ENCODE assay signal across 11 mouse cellular contexts in the genomic region with DNA sequence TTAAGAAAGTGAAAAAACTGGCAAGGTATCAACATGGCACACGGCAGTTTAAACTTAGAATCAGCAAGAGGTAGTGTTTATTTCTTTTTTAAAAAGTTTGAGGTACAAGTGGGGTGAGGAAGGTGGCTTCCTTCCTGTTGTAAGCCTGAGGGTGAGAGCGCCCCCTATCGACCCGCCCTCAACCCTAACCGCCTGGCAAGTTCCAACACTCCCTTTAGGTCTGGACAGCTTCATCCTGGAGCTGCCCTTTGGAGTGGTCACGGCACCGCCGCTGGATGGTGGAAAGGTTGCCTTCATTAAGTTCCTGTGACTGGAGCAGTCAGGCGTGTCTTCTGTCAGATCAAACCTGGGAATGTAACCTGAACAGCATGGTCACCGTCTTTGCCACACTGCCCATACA. TPM values are rescaled to one million over a fixed set of nuclear protein-coding genes. Genes with fewer than 3 reads are reported as not detected.
A peak's percentile ranks its signal among the peaks of the same experiment; 100 is the strongest.
DNase-seq lines count a peak whose midpoint lies in the region; ATAC-seq and TF ChIP-seq lines count a peak whose summit lies in the region.
"Had no signal": no experiment of that assay in that cellular context is flagged by ENCODE, and none has a peak within 500 bp of the region (broad histone marks: within the 10 kb centered on the region; RNA-seq: fewer than 3 reads in every experiment).

No protein-coding gene starts in this region.

- TF ChIP-seq CTCF in liver, adult 2 months (IDR thresholded peaks at IDR 0.05; ENCODE audit: low read depth, low read length): peak; percentile 55

- DNase-seq in liver, adult 2 months (ENCODE audit: extremely low read depth, low read depth, low spot score): no peak
- no peak for DNase-seq in liver, embryonic 11.5 days (ENCODE audit: low spot score)
- peak; percentile 56 for DNase-seq in ZHBTc4 (ENCODE audit: low read depth, low spot score)
- peak; percentile 66 to 74 for DNase-seq in kidney, postnatal 25 days
- DNase-seq in thymus, postnatal 10 days (ENCODE audit: low spot score in 2 of 2): peak; percentile 10 to 39
- DNase-seq in layer of hippocampus, adult 18-20 months (ENCODE audit: low spot score in 2 of 2): no peak
- DNase-seq in heart, postnatal 36 days: no peak
- DNase-seq: layer of hippocampus, adult 9-11 months had no signal

- H3K27me3 ChIP-seq in liver, adult 2 months (ENCODE audit: control insufficient read depth, insufficient read depth, low read length): no peaks in the 10 kb centered on the region
- no peaks in the 10 kb centered on the region for H3K27me3 ChIP-seq in liver, embryonic 11.5 days (replicated peaks; ENCODE audit: control insufficient read depth, insufficient read depth, low read length)
- H3K27me3 ChIP-seq: embryonic facial prominence, embryonic 12.5 days; midbrain, embryonic 12.5 days had no signal

- intact Hi-C loops in heart, postnatal 36 days (cut with DNase I): no loop called here

- H3K79me2 ChIP-seq in liver, adult 2 months (ENCODE audit: control insufficient read depth, insufficient read depth, low read length): peaks cover 15% of the 10 kb centered on the region; the same call in 1 of the 2 replicates

- 83% methylated on average over 10 of the region's 10 CpGs for WGBS in liver, adult 2 months
- WGBS in liver, embryonic 11.5 days: 63% methylated on average over 10 of the region's 10 CpGs

- H3K9ac ChIP-seq in liver, adult 2 months (ENCODE audit: low read depth, low read length): no peak overlapping the region
- no peak overlapping the region for H3K9ac ChIP-seq in liver, embryonic 11.5 days (ENCODE audit: low read depth, low read length)
- H3K9ac ChIP-seq: embryonic facial prominence, embryonic 12.5 days; midbrain, embryonic 12.5 days had no signal

- ATAC-seq in liver, embryonic 11.5 days (replicated peaks; ENCODE audit: low FRiP score): no peak

- no peak overlapping the region for H3K4me3 ChIP-seq in liver, adult 2 months (ENCODE audit: insufficient read depth, low read depth, low read length)
- H3K4me3 ChIP-seq in liver, embryonic 11.5 days (ENCODE audit: low read depth, low read length): no peak overlapping the region
- H3K4me3 ChIP-seq: embryonic facial prominence, embryonic 12.5 days; heart, embryonic 10.5 days; midbrain, embryonic 12.5 days had no signal

- H3K36me3 ChIP-seq in liver, adult 2 months (ENCODE audit: control insufficient read depth, insufficient read depth, low read length): no peaks in the 10 kb centered on the region
- no peaks in the 10 kb centered on the region for H3K36me3 ChIP-seq in liver, embryonic 11.5 days (ENCODE audit: control insufficient read depth, insufficient read depth, low read length)
- H3K36me3 ChIP-seq: embryonic facial prominence, embryonic 12.5 days; midbrain, embryonic 12.5 days had no signal

- H3K4me1 ChIP-seq in liver, adult 2 months (ENCODE audit: control insufficient read depth, insufficient read depth, low read length): peaks cover 4% of the 10 kb centered on the region
- H3K4me1 ChIP-seq in liver, embryonic 11.5 days (replicated peaks; ENCODE audit: control insufficient read depth, insufficient read depth, low read length): 0 out of 2 replicates have a peak, but pooled peaks cover under 1% of the 10 kb centered on the region

- H3K9me3 ChIP-seq in liver, embryonic 11.5 days (ENCODE audit: control insufficient read depth, low read length): no peaks in the 10 kb centered on the region
- H3K9me3 ChIP-seq: embryonic facial prominence, embryonic 12.5 days; heart, embryonic 10.5 days; midbrain, embryonic 12.5 days had no signal

- H3K27ac ChIP-seq in liver, adult 2 months (replicated peaks; ENCODE audit: insufficient read depth, low read depth, low read length): no peak overlapping the region
- H3K27ac ChIP-seq in liver, embryonic 11.5 days (ENCODE audit: low read depth, low read length): no peak overlapping the region
- H3K27ac ChIP-seq: embryonic facial prominence, embryonic 12.5 days; heart, embryonic 10.5 days; midbrain, embryonic 12.5 days had no signal

- no peak overlapping the region for H3K4me2 ChIP-seq in liver, embryonic 11.5 days
- H3K4me2 ChIP-seq: embryonic facial prominence, embryonic 12.5 days; midbrain, embryonic 12.5 days had no signal

- TF ChIP-seq POLR2A in liver, adult 2 months (IDR thresholded peaks at IDR 0.05; ENCODE audit: extremely low read depth, insufficient read depth, low read length): no peak

RNA-seq across cellular contexts. Expression of a gene that starts 47.7 kb away (rescaled TPM):
- 3.7 and 3.9 TPM in 2 replicates for total RNA-seq in liver, adult 2 months (2014; rRNA removed)
- 2.2 and 2.3 TPM in 2 replicates for polyA plus RNA-seq in liver, adult 2 months (2012; rRNA removed)
- 6.2 and 7.3 TPM in 2 replicates for polyA plus RNA-seq in liver, embryonic 11.5 days (2014; fragmentation: Nextera tagmentation; extraction: Ambion mirVana)
- total RNA-seq in layer of hippocampus, adult 18-20 months (2021): 10 to 100 TPM; 25.6 to 25.9 TPM
- 10 to 100 TPM; 26.1 to 28.3 TPM for total RNA-seq in heart, postnatal 36 days (2021)

Comparison
In these comparisons a context has a peak if more than half of its experiments do, and no peak if none do; other contexts are left out.
1. DNase-seq: peak in ZHBTc4 (single experiment), kidney, postnatal 25 days (2 of 2) and thymus, postnatal 10 days (2 of 2); none in liver, adult 2 months (single experiment), liver, embryonic 11.5 days (single experiment), layer of hippocampus, adult 18-20 months (0 of 2) and heart, postnatal 36 days (0 of 2).